Mouse (Mus musculus) neutrophil, adult 5-6 weeks (primary cell): Measurements from ENCODE around the gene Xylb. TPM values are rescaled to one million over a fixed set of nuclear protein-coding genes. Genes with fewer than 3 reads are reported as not detected.

ENCODE experiments used
- ATAC-seq: fragments of 151-379, 151-347 bp; 2 replicates; pipeline ENCODE4 v1.8.0; 2017; ENCODE audit warnings: mild to moderate bottlenecking, moderate TSS enrichment; ENCODE audit not compliant: insufficient number of reproducible peaks, poor library complexity, low FRiP score, severe bottlenecking; ENCODE audit errors: extremely low read depth
- total RNA-seq: library from RNA; stranded (forward); fragments of 200-1000 nt; gene quantifications from 2 replicates; pipeline ENCODE4 v1.2.3, GENCODE M21; 2017

The Xylb gene
- total RNA-seq, 1 experiment from 2014 or later = 0.12 TPM

- ATAC-seq = no peak
Measured at GRCm38 (mm10) chr9:119435855-119436254, 78.7 kb downstream of the Xylb start.

GRCm38 (mm10) chr9:119438065-119438464, 80.9 kb downstream of the Xylb start:
- ATAC-seq = no peak

- no peak for ATAC-seq
Measured at GRCm38 (mm10) chr9:119438498-119439000, 81.4 kb downstream of the Xylb start.

Other genes with a start within 250 kb of the Xylb start
- gene Acaa1b, start 200.3 kb upstream of the Xylb start, total RNA-seq = 0.25 TPM in 1 of 2 replicates, not detected in the other
- not detected in 2 replicates for gene Gm47289, start 198.2 kb upstream of the Xylb start, total RNA-seq
- not detected in 2 replicates for gene Slc22a13, start 148.3 kb upstream of the Xylb start, total RNA-seq
- 48.7 and 49.3 TPM in 2 replicates for gene Oxsr1, start 35.0 kb upstream of the Xylb start, total RNA-seq
- gene Acaa1a, start 17.7 kb upstream of the Xylb start, total RNA-seq = 66.7 and 68.1 TPM in 2 replicates
- 150 and 157 TPM in 2 replicates for gene Myd88, start 16.0 kb upstream of the Xylb start, total RNA-seq
- gene Slc22a14, start 8.2 kb downstream of the Xylb start, total RNA-seq = not detected in 2 replicates
- not detected in 2 replicates for gene Acvr2b, start 44.7 kb downstream of the Xylb start, total RNA-seq
- gene Exog, start 87.6 kb downstream of the Xylb start, total RNA-seq = 3.3 and 3.9 TPM in 2 replicates
- gene Scn5a, start 221.6 kb downstream of the Xylb start, total RNA-seq = not detected in 2 replicates